Mouse (Mus musculus) liver (tissue): ENCODE measurements around the gene Cdh23.

Experiments
- DNase-seq: peaks from one replicate; pipeline ENCODE4 v3.0.0-alpha.2; 2020; ENCODE audit warnings: mixed read lengths

Cdh23 gene

DNA sequence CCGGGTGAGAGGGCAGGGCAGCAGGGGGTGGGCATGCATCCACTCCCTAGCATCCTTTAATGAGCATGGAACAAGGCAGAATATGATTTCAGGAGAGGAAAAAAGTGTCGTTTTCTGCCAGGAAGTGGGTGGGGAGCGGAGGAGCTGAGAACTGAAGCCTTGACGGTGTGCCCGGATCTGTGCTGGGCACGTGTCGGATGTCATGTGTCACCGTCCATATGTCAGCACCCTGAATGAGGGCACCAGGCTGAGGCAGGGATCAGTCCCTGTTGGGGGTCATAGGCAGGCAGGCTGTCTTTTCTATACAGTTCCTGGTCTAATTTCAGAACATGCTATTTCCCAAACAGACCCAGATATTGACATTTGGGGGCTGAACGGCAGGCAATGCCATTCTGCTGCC is 61.9 kb downstream of the Cdh23 start:
- DNase-seq = no peak

DNA sequence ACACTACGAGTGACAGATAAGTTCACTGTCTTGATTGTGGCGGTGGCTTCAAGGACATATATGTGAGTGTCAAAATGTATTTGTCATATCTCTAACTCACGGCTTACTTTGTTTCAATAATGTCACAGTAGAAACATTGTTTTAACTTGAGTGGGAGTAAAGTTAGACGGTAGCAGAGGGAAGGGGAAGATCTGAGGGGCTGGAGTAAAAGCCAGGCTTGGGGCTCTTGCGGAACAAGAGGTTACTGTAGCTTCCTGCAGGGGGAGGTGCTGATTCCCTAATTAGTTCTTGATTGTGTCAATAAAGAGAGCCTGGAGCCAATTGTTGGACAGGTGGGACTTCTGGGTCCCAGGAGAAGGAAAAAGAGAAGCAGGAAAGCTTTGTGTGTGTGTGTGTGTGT is 70.2 kb downstream of the Cdh23 start:
- DNase-seq = no peak

DNA sequence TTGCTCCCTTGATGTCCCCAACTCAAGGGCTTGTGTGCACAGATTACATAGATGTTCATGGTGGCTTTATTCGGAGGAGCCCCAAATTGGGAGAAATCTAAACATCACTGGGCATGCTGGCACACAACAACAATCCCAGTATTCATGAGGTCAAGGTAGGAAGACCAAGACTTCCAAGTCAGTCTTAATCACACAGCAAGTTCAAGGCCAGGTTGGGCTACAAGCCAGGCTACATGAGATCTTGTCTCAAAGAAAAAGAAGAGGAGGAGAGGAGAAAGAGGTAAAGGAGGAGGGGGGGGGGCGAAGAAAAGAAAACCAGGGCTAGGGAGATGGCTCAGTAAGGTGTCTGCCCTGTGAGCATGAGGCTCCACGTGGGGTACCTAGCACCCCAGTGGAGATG is 70.8 kb downstream of the Cdh23 start:
- DNase-seq = no peak

DNA sequence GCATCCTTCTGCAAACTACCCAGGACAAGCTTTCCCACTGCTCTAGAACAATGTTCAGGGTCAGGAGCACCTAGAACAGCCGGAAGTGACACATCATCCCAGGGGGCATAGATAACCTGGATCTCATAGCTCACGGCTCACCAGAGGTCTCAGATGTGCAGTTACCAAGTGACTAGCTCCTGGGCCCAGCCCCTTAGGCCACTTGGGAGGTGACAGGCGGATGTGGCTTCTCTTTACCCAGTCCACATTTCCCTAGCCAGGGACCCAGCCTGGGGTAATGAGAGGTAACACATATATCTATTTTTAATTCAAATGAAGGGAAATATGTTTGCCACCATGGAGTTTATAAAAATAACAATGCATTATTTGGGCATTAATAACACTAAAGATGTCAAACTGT is 71.3 kb downstream of the Cdh23 start:
- no peak for DNase-seq

DNA sequence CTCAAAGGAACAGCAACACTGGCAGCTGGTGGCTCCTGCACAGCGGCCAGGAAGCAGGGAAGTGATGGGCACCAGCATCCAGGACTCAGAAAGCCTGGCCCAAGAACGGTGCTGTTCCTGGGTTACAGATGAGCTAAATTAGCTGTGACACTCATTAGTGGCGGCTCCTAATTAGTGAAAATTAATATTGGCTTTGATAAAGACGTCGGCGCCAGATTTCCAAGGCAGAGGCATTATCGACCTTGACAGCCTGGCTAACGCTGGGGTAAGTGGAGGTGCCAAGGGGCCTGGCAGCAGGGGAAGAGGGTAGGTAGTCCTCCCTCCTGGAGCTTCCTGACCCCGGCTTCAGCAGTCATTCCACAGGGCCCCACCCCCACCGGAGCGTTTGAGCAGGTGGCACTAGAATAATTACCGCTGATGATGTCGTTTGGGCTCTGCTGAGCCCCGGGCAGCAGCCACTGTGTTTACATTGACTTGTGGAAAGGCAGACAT is 72.0 kb downstream of the Cdh23 start:
- DNase-seq = no peak

DNA sequence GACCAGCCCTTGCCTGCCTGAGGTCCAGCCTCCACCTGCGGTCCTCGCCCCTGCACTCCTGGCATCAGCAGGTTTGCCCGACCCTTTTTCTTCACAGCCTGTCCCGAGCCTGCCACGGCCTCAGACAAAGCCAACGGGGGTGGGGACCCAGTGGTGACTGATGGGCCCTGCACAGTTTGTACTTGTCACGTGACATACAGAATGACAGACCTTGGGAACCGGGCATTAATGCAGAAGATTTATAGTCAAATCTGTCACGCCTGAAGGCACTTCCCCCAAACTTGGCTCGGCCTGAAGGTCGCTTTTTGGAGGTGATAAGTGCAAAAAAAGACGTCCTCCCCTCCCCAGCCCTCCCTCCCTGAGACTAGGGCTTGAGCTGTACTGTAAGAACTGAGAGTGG is 73.5 kb downstream of the Cdh23 start:
- no peak for DNase-seq

DNA sequence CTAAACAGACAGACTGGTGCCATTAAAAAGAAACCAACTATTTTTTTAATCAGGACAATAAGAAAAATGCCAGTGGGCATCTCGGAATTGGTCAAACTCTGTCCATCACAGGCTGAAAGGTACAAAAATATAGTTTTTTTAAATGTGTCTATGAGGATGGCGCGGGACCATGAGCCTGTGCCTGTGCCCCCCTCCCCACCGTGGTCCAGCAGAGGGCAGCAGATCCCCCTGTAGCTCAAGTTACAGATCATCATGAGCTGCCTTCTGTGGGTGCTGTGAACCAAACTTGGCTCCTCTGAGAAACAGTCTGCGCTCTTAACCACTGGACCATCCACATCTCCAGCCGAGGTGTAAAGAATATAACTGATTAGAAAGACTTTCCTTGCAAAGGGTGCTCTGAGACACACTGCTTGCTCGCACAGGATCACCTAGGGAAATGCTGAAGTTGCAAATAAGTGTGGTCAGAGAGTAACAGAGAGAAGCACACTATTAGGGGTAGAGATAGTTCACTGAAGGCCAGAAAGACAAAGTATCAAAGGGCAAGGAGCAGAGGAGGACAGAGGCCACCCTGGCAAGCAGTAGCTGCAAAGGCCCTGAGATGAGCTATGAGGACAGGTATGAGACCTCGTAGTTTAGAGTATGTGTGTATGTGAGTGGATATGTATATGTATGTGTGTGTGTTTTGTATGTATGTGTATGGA is 74.7 kb downstream of the Cdh23 start:
- no peak for DNase-seq

DNA sequence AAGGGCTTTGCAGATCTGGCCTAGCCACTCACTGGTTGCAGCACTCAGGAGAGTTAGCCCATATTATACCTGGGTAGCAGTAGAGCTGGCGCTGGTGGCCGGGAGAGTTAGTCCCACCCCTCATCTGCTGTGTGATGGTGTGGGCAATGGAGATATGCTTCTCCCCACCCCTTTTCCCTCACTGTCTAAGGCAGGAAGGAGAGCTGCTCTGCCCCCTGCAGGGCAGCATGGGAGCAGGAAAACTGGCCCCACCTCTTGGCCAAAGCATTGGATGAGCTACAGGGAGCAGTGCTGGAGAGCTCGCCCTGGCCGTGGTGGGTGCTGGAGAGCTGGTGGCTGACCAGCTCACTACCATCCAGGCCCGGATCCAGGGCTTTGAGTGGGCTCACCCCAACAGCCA is 80.4 kb downstream of the Cdh23 start:
- DNase-seq = peak; percentile 8

DNA sequence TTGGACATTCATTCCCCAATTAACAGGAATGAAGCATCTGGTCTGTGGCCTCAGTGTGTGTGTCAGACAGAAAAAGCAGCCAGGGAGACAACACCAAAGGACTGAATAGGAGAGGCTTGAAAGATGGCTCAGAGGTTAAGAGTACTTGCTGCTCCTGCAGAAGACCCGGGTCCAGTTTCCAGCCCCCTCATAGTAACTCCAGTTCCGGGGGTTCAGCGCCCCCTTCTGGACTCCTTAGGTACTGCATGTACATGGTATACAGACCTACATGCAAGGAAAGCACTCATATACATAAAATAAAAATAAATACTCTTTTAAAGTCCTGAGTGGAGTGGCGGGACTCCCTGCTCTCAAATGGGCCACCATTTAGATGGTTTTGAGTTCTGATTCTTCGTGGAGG is 83.4 kb downstream of the Cdh23 start:
- peak; percentile 16 for DNase-seq

DNA sequence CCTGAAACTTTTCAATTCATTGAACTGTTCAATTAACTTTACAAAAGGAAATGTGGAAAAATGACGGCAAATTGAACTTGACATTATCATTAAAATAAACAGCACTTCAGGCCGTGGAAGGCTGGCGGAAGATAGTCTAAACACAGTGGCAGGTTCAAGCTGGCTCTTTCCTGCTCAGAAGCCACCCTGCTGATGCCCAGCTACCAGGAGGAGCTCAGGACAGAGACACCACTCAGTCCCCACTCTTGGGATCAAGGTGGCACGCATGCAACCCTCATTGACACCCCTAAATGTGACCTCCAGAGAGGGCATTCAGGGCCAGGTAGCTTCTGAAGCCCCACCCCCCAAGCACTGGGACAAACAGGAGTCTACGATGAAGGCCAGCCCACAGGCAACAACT is 89.1 kb downstream of the Cdh23 start:
- no peak for DNase-seq

DNA sequence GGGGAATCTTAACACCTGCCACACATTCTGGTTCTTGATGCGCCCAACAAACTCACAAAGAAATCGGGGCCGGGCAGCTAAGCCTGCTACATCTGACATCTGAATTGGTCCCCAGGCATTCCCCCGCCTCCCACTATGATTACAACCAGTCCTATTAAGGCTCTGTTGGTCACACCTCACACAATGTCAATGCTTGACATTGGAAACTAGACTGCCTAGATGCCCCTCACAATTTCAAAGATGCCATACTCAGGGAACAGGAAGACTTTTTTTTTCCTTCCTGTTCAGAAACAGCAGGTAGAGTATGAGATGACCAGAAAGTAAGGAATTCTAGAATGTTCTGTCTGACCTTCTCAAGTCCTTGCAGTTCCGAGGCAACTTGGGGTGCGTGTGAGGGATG is 89.6 kb downstream of the Cdh23 start:
- no peak for DNase-seq

DNA sequence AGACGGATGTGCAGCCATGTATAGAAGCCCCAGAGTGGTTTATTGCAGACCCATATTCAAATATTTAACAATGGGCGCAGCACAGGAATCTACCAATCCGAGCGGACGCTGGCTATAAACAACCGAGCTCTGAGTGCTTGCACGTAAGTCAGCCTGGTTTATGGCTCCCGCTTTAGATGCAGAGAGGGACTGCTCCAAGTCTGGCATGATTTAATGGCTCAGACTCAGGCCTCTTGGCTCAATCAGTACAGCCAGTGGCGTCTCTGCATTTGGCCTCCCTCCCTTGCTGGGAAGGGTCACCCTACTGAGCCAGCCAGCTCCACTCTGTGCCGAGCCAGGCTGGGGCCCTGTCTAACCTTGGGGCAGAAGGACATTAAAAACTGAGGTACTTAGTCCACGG is 94.1 kb downstream of the Cdh23 start:
- DNase-seq = no peak

DNA sequence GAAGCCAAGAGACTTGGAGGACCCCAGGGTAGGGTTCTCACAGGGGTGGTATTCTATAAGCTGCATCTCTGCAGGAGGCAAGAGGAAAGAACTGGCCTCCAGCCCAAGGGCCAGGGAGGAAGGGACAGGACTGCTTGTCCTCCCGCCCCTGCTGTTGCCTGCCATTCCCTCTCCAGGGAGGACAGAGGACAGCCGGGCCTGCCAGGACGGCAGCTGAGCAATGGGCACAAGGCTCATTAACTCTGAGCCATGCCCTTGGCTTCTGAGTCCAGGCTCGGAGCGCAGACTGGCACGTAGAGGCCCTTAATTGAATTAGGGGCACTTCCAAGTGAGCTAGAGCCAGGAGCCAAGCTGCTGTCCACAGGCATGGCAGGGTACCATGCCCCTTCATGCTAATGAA is 101.1 kb downstream of the Cdh23 start:
- no peak for DNase-seq

DNA sequence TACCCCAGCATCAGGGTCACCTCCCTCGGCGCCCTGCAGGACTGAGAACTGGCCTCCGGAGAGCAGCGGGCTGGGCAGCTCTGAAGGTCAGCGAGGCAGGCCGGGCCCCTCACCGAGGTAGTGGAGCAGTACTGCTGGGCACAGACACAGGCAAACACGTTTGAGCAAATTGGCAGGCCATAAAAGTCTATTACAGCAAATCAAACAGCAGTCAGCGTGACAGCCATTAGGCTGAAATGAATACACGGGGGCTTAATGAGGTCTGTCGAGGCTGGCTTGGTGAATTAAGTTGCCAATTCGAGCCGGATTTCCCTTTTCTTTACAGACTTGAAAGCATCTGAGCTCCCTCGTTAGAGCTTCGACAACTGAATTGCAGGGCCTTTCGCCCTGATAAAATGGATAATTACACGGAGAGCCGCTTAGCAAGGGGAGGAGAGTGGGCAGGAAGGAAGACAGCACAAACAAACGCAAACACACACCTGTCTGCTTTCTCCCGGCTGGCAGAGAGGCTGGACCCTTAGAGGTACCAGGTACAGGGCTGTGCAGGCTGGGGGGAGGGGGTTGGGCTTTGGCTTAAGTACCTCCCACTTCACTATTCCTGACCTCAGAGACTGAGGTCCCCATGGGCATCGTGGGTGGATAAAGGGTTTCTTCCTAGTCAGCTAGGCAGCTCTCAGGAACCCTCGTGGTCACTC is 103.3 kb downstream of the Cdh23 start:
- DNase-seq = no peak

DNA sequence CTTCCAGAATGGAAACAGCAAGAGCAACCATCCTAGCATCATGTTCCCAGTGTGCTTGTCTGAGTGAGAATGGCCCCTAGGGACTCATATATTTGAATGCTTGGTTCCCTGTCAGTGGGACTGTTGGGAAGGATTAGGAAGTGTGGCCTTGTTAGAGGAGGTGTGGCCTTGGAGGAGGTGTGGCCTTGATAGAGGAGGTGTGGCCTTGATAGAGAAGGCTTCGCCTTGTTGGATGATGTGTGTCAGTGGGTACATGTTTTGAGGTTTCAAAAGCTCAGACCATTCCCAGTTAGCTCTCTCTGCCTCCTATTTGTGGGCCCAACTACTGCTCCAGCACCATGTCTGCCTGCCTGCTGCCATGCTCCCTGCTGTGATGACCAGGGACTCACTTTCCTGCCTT is 105.0 kb downstream of the Cdh23 start:
- no peak for DNase-seq

DNA sequence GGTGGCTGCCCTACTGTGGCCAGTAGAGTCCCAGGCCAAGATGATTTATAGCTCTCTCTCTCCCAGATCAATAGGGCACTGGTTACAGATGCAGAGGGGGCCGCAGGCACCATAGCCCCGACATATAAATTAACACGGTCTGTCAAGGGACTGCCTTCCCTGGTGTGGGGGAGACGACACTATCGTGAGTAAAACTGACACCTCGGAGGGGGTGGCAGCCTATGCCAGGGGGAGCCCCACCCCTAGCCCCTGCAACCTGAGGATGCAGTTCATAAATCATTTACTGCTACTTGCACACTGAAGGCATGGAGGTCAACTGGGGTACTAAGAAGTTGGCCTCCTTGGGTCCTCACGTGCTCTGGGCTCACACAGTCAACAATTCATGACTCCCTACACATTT is 106.0 kb downstream of the Cdh23 start:
- DNase-seq = no peak

DNA sequence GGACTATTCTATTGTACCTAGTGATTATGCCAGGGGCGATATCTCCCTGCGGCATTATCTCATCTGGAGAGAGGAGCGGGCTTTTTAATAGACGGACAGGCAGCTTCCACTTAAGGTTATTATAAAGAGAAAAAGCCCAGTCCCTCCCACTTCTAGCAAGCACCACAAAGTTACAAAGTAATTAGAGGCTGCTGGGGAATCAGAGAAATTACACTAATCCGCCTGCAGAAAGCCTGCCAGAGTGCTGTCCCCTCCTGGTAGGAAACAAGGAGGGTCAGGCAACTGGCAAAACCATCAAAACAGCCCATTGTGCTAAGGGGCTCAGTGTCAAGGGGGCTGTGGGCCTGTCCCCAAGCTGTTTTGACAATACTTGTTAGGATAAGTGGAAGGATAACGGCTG is 110.6 kb downstream of the Cdh23 start:
- no peak for DNase-seq

DNA sequence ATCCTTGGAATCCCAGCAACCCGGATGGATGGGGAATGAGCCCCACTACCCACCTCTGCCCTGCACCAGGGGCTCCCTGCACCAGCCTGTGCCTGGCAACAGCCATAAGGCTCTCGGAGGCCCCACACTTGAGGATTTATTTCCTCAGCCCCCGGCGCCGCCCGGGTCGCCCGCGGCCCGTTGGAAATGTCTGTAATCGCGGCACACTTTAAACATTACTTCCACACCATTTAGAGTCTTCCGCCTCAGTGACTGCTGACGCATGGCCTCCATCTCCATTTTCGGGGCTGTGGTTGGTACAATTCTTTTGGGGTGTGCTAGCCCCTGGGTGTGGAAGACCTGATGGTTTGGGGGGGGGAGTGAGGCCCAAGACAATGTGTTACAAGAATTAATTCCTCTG is 113.3 kb downstream of the Cdh23 start:
- DNase-seq = no peak

DNA sequence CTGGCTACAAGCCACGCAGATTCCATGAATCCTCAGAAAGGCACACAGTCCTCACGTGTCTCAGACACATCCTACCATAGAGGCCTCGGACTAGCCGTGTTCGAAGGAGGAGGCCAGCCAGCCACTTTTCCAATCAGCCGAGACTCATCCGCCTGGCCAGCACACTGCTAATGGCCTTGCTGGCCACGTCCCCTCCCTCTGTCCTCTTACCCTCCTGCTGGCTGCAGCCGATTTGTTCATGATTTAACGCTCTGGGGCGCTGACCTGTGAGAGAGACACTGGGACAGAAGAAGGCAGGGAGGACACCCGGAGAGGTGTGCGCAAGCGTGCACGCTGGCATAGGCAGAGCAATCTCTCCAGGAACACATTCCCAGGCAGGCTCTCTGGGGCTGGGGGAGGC is 115.6 kb downstream of the Cdh23 start:
- DNase-seq = no peak

DNA sequence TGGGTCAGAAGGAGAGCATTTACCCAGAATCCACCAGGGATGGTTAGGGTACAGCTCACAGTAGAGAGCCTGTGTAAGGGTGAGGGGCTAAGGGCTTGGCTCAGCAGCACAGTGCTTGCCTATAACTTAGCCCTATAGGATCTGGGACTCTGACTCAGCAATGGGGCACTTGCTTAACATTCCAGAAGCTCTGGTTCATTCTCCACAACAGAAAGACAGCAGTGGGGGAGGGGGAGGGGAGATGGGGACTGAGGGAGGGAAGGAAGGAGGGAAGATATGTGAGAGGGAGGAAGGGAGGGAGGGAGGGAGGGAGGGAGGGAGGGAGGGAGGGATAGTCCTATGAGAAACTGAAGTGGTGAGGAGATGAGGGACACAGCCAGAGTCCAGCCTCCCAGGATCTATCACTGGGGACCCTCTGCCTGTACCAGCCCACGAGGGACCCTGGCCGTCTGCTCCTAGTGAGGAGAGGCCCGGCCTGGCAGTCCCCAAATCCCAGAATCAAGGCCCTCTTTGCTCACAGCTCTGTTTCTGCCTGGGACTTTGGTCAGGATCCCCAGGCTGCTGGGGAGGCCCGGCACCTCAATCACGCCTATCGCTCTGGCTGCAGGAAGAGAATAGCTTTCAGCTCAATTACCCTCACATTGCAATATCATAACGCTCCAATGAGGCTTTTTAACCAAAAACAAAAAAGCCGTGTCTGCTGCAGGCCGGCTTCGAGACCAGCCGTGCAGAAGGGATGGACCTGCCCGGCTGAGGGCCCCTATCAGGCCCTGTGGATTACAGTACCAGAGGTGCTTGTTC is 117.4 kb downstream of the Cdh23 start:
- no peak for DNase-seq

DNA sequence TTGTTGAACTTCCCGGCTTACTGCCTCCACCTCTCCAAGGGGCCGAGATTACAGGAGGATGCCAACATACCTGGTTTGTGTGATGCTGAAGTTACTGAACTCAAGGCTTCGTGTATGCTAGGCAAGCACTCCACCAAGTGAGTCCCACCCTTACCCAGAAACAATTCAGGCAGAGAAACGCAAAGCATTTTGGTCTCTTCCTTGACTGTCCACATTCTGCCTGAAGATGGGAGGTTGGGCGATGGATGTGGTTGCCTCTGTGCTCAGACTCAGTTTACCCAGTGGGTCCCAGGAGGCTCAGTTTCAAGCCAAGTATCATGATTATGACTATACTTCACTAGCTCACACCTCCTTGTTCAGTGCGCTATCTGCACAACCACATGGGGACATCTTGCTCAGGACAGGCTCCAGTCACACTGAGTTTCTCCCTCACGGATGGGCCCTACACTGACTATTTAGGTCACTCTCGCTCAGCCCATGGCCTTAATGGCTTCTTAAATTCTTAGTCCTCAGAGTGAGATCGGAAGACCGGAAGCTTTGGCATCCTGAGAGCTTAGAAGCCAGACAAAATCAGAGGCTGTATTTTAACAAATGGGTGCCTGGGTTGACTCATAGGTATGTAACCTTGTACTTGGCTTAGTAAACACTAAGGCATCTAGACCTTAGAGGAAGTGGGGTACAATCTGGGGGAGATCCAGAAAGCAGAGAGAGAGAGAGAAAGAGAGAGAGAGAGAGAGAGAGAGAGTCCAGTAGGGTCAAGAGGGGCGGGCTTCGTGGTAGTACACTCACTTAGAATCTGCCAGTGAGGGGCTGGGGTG is 118.2 kb downstream of the Cdh23 start:
- no peak for DNase-seq

DNA sequence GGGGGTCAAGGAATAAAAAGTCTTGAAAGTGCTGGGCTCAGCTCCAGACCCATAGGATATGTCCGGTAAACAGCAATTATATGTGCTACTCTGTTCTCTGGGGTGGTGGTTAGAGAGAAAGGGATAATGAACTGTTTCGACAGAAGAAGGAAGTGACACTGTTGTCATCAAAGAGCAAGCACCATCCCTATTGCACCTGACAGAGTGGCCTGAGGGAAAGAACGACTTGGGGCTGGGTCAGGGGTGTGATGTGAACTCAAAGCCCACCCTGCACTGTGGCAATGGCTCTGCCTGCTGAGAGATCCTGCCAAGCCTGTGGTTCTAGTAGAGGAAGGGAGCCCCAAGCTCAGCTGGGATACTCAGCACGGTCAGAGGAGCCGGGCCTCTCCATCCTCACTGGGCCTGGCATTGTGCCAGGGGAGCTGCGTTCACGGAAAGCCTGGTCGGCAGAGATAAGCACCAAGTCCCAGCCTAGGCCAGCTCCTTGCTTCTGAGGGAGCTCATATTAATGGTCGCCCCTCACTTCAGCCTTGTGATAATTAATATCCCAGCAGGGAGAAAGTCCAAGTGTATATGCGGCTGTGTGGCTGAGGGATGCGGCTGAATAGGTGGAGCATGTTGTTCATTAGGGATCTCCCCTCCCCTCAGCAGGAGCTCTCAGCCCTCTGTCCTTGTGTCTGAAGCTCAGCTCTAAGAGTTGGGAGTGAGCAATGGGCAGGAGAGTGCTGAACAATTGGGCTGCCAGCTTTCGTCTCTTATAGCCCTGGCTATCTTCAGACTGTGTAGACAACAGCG is 119.0 kb downstream of the Cdh23 start:
- DNase-seq = peak; percentile 81
